Mouse (Mus musculus) cerebellum, adult 2 months (tissue): ENCODE measurements at regions not wholly inside any gene's neighbourhood (a gene's known extent, or its start where the extent isn't known, plus 50 kb on each side); places are given as distances from the start of the nearest gene placed in this dataset.
A peak's percentile ranks its signal among the peaks of the same experiment; 100 is the strongest.

ENCODE experiments used
- DNase-seq, 2 experiments: peaks; one replicate each; pipeline ENCODE4 v3.0.0; 2021
- H3K27ac ChIP-seq: fragments of 200-500 bp; 2 replicates; pipeline ENCODE4 v1.5.1; 2012; ENCODE audit warnings: low read length, control low read depth, inconsistent platforms; ENCODE audit not compliant: insufficient read depth
- H3K27me3 ChIP-seq: fragments of 200-500 bp; 2 replicates; pipeline ENCODE4 v1.6.1; 2012; ENCODE audit warnings: inconsistent platforms, mild to moderate bottlenecking, low read length, moderate library complexity; ENCODE audit not compliant: control insufficient read depth, insufficient read depth
- H3K4me1 ChIP-seq: fragments of 200-500 bp; 2 replicates; pipeline ENCODE4 v1.6.1; 2011; ENCODE audit warnings: low read length; ENCODE audit not compliant: control insufficient read depth, insufficient read depth
- H3K4me3 ChIP-seq: fragments of 200-500 bp; replicated peaks from 2 replicates; pipeline ENCODE3; 2011; ENCODE audit warnings: mild to moderate bottlenecking, low read depth, low read length, control low read depth; ENCODE audit not compliant: insufficient read depth
- CTCF ChIP-seq: fragments of 200-500 bp; IDR thresholded peaks from 2 replicates; pipeline ENCODE4 v1.5.1; 2011; ENCODE audit warnings: low read depth, mild to moderate bottlenecking, control low read depth, low read length, moderate library complexity, borderline replicate concordance; ENCODE audit not compliant: insufficient read depth
- POLR2A ChIP-seq: fragments of 200-500 bp; IDR thresholded peaks from 2 replicates; pipeline ENCODE4 v1.6.1; 2011; ENCODE audit warnings: low read length, control low read depth, borderline replicate concordance; ENCODE audit not compliant: insufficient read depth
- WGBS: fragments of 180-500 bp; shearing (Covaris S2); methylation state at CpG from one replicate; pipeline ENCODE4 v1.1.7; 2018; 5-methylcytosine and 5-hydroxymethylcytosine counted together

DNA sequence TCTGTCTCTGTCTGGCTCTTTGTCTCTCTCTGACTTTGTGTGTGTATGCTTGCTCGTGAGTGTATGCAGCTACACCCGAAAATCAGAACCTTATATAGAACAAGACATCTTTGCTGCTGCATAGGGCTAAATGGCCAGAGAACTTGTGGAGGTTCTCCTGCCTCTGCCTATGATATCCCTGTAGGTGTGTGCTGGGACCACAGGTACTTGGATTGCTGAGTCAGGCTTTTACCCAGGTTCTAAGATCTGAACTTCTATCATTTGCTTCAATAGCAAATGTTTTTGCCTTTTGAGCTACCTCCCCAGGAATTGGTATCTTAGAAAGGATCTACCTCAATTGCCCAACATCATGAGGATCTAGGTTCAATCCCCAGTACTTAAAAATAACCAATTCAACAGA is 210.3 kb upstream of the Sash1 start:
- H3K4me1 ChIP-seq, result no peaks in the 10 kb centered on the region
- no peak for DNase-seq
- TF ChIP-seq POLR2A, result no peak
- no peak for TF ChIP-seq CTCF
- H3K27me3 ChIP-seq, result no peaks in the 10 kb centered on the region
- 95% methylated on average over 2 of the region's 2 CpGs for WGBS
- no peak overlapping the region for H3K27ac ChIP-seq
- H3K4me3 ChIP-seq, result no peak overlapping the region

DNA sequence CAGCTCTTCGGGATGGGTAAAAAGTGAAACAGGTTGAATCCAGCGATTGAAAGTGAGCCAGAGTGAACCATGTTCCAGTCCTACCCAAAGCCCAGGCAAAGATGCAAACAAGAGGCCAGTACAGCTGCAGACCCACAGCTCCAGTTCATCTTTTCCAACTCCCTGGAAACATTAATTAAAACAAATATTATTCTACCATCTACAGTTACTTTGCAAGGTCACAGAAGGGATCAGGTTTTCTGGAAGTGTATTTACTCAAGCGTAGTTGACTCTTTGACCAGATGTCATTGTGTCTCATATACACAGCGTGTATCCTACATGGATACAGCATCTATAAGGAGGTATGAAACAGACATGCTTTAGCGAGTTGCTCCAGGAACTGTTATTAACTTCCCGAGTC is 209.3 kb upstream of the Sash1 start:
- TF ChIP-seq CTCF (no peak), POLR2A (no peak)
- Histone ChIP-seq H3K27ac (no peak overlapping the region), H3K4me3 (no peak overlapping the region), H3K4me1 (no peaks in the 10 kb centered on the region), H3K27me3 (no peaks in the 10 kb centered on the region)
- DNase-seq, result no peak
- 71% methylated on average over 6 of the region's 6 CpGs for WGBS

DNA sequence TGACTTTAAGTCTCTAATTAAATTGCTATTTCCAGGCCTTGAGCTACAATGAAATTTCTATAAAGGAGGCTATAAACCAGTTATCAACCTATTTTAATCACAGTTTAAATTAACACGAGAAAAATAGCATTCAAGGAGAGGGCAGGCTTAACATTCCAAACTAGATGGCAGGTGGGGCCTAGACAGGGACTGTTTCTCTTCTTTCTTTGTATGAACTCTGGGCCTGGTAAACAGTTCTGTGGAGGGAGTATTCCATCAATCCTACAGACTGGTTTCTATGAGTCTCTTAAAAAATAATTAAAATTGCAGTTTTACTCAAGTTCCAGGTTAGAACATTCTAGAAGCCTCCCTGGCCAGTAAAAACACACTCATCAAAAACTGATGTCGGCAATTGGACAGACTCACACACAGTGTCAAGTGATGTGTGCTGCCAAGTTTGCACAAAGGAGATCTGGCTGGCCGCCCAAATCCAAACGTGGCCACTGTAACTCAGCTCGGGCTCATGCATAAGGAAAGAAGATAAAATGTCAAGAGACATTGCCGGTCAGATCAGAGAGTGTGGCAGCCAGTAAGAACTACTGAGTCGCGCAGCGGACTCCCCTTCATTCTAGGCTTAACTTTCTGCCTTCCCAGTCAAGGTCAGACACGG is 206.5 kb upstream of the Sash1 start:
- Histone ChIP-seq H3K4me1 (no peaks in the 10 kb centered on the region), H3K27me3 (no peaks in the 10 kb centered on the region), H3K27ac (no peak overlapping the region), H3K4me3 (no peak overlapping the region)
- WGBS, result 16% methylated on average over 10 of the region's 10 CpGs
- DNase-seq, result peak; percentile 47 to 61
- TF ChIP-seq POLR2A, result no peak
- no peak for TF ChIP-seq CTCF

DNA sequence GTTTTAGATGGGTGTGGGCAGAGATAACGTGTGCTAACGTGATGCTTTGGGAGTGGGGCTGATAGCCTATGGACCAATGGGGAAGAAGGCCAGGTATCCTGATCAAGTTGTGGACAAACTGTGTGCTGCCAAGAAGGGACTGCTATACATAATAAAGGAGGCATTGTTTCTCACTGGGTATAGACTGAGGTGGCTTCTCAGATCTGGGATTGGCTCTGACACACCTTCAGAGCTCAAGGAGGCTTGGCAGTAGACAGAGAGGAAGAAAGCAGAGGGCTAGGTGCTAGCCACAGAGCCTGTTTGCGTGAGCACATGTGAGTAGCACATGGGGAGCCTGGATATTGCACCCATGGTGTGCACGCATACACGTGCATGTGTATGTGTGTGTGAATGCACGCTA is 205.1 kb upstream of the Sash1 start:
- WGBS, result 97% methylated on average over 6 of the region's 6 CpGs
- no peak for TF ChIP-seq CTCF
- TF ChIP-seq POLR2A, result no peak
- no peak overlapping the region for H3K4me3 ChIP-seq
- DNase-seq, result no peak
- no peaks in the 10 kb centered on the region for H3K4me1 ChIP-seq
- H3K27me3 ChIP-seq, result no peaks in the 10 kb centered on the region
- no peak overlapping the region for H3K27ac ChIP-seq

DNA sequence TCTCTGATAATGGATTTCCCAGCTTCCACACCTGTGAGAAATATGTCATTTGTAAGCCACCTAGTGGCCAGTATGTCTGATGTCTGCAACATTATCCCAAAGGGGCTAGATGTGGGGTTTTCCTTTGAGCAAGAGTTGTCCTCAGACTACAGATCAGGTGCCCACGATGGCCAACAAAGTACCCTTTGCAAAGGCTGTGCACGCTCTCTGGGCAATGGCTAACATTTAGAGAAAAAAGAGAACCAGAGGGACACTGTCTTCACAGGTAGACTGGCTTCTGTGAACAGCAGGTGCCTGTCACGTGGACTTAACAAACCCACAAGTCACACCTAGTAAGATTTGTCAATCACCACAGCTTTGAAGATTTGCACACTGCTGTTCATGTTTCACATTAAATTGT is 202.0 kb upstream of the Sash1 start:
- 93% methylated on average over 3 of the region's 3 CpGs for WGBS
- TF ChIP-seq POLR2A, result no peak
- no peak for TF ChIP-seq CTCF

DNA sequence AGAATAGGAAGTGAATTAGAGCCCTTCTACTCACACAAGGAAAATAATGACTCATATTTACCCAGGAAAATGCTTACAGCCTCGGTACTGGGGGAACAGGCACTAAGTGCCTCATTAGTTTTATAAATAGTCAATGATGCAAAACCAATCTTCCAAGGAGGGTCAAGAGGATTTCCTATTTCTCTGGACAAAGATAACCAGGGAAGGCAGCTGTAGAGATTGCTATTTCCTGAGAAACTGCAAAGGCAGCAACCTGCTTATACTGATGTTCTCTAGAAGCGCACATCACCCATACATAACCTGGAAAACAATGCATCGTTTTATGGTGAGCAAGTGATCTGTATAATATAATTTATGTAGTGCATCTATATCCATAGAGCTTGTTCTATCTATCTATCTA is 201.3 kb upstream of the Sash1 start:
- no peak overlapping the region for H3K27ac ChIP-seq
- DNase-seq, result no peak
- H3K4me1 ChIP-seq, result no peaks in the 10 kb centered on the region
- TF ChIP-seq CTCF, result no peak
- TF ChIP-seq POLR2A, result no peak
- WGBS, result 92% methylated on average over 3 of the region's 3 CpGs
- no peaks in the 10 kb centered on the region for H3K27me3 ChIP-seq
- H3K4me3 ChIP-seq, result no peak overlapping the region

More for the DNA sequence above, 202.0 kb upstream of the Sash1 start:
- H3K4me1 ChIP-seq, result no peaks in the 10 kb centered on the region
- no peaks in the 10 kb centered on the region for H3K27me3 ChIP-seq
- H3K27ac ChIP-seq, result no peak overlapping the region
- DNase-seq, result no peak
- no peak overlapping the region for H3K4me3 ChIP-seq

DNA sequence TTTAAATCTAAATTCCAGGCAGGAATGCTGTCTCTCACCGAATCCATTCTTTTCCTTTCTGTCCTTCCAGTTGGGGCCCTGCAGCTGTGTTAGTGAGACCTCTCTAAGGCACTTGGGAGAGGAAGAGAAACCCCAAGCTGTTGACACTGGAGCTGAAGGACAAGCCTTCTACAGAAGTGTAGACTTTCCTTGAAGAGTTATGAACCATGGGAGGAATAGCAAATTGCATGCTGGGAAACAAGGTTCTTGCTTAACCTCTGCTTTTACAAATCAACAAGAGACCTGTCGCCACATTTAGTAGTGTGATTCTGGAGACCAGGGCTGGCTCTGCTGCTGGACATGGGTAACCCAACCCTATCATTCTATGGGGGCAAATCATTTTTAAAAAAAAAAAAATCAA is 200.8 kb upstream of the Sash1 start:
- H3K4me3 ChIP-seq, result no peak overlapping the region
- 93% methylated on average over 2 of the region's 2 CpGs for WGBS
- H3K4me1 ChIP-seq, result no peaks in the 10 kb centered on the region
- no peaks in the 10 kb centered on the region for H3K27me3 ChIP-seq
- no peak for DNase-seq
- H3K27ac ChIP-seq, result no peak overlapping the region
- TF ChIP-seq CTCF, result no peak
- no peak for TF ChIP-seq POLR2A

DNA sequence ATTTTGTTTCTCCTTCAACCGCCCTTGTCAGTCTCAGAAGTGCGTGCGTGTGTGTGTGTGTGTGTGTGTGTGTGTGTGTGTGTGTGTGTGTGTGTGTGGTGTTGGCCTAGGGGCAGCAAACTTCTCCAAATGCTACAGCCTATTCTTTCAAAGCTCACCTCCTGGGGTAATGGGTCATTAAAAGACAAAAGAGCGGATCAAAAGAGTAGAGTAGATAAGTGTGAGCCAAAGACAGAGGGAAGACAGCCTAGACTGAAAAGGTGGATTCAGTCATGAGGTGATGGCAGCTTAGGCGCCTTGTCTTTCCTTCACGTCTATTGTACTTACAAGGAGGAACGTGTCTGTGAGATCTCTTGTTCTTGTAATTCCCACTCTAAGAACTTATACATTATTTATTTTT is 199.6 kb upstream of the Sash1 start:
- H3K27ac ChIP-seq, result no peak overlapping the region
- TF ChIP-seq POLR2A (no peak), CTCF (no peak)
- 76% methylated on average over 7 of the region's 7 CpGs for WGBS

DNA sequence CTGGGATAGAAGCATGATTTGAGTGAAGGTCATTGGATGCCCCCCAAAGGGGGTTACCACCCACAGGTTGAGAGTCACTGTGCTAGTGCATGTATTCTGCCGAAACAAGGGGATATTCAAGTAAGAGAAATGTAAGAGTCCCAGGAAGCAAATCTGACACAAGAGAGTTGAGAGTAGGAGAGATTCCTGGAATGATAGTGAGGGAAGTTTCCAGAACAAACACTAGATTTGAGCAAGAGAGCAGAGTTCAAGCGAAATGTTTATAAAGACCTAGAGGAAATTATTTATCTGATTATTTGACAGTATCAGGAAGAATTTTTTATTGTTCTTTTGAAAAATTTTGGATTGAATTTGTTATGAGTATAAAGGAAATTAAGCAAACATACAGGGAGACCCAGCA is 189.0 kb upstream of the Sash1 start:
- WGBS, result 91% methylated on average over 2 of the region's 2 CpGs
- Histone ChIP-seq H3K27me3 (no peaks in the 10 kb centered on the region), H3K4me3 (no peak overlapping the region), H3K4me1 (no peaks in the 10 kb centered on the region), H3K27ac (no peak overlapping the region)
- TF ChIP-seq POLR2A (no peak), CTCF (no peak)
- DNase-seq, result no peak

More for the DNA sequence above, 199.6 kb upstream of the Sash1 start:
- H3K4me3 ChIP-seq, result no peak overlapping the region
- DNase-seq, result no peak
- no peaks in the 10 kb centered on the region for H3K27me3 ChIP-seq
- no peaks in the 10 kb centered on the region for H3K4me1 ChIP-seq
